ENCODE assay signal across 20 mouse cellular contexts in genomic region chr8:121224709-121225108, GRCm38 (mm10).
A peak's percentile ranks its signal among the peaks of the same experiment; 100 is the strongest.
DNase-seq lines count a peak whose midpoint lies in the region; ATAC-seq and TF ChIP-seq lines count a peak whose summit lies in the region.
"Had no signal": no experiment of that assay in that cellular context is flagged by ENCODE, and none has a peak within 500 bp of the region (broad histone marks: within the 10 kb centered on the region; RNA-seq: fewer than 3 reads in every experiment).

No protein-coding gene starts in this region.

- H3K4me3 ChIP-seq in CH12.LX (replicated peaks in 1 of 3; ENCODE audit: low read depth in 2 of 3, low read length in 2 of 3, poor library complexity in 1 of 3): no peak overlapping the region
- H3K4me3 ChIP-seq: forebrain, embryonic 13.5 days; hindbrain, embryonic 15.5 days had no signal

- peak; percentile 9 to 26; a peak in 1 of 4 replicates for ATAC-seq in hematopoietic stem cell, adult 5-6 weeks (replicated peaks in 1 of 2; ENCODE audit: insufficient read depth in 1 of 2, low FRiP score in 2 of 2, low TSS enrichment in 1 of 2, low read depth in 1 of 2, poor library complexity in 2 of 2, severe bottlenecking in 2 of 2)
- no peak for ATAC-seq in megakaryocyte-erythroid progenitor cell, adult 5-6 weeks (replicated peaks; ENCODE audit: low FRiP score, low TSS enrichment, poor library complexity, severe bottlenecking)
- ATAC-seq: CD4-positive, CD25-positive, alpha-beta regulatory T cell, adult 4 months; forebrain, embryonic 13.5 days; forebrain, postnatal 0 days; intestine, embryonic 16.5 days had no signal

- no peak for TF ChIP-seq EP300 in CH12.LX (IDR thresholded peaks at IDR 0.05; ENCODE audit: low read length)

- no peaks in the 10 kb centered on the region for H3K79me2 ChIP-seq in CH12.LX (replicated peaks; ENCODE audit: control insufficient read depth, extremely low read depth, insufficient read depth, poor library complexity, severe bottlenecking)

- peaks cover 82% of the 10 kb centered on the region for H3K27me3 ChIP-seq in CH12.LX (replicated peaks)

- TF ChIP-seq CTCF in CH12.LX (conservative IDR thresholded peaks at IDR 0.05 in 1 of 2, IDR thresholded peaks at IDR 0.05 in 1 of 2; ENCODE audit: low read depth in 2 of 2, low read length in 2 of 2): no peak

- H3K9ac ChIP-seq in CH12.LX (ENCODE audit: insufficient read depth, low read depth): no peak overlapping the region
- H3K9ac ChIP-seq: forebrain, embryonic 13.5 days; forebrain, postnatal 0 days; hindbrain, embryonic 15.5 days had no signal

- no peak overlapping the region for H3K27ac ChIP-seq in CH12.LX (ENCODE audit: insufficient read depth, low read depth)
- H3K27ac ChIP-seq: forebrain, embryonic 13.5 days; hindbrain, embryonic 15.5 days had no signal

- intact Hi-C loops in left cerebral cortex, postnatal 4 days (cut with DNase I): no loop called here

- no peak for TF ChIP-seq RAD21 in CH12.LX (IDR thresholded peaks at IDR 0.05; ENCODE audit: low read depth, low read length)

- no peak overlapping the region for H3K4me2 ChIP-seq in CH12.LX (ENCODE audit: insufficient read depth, low read depth, poor library complexity, severe bottlenecking)
- H3K4me2 ChIP-seq: forebrain, embryonic 13.5 days; hindbrain, embryonic 15.5 days had no signal

- no peaks in the 10 kb centered on the region for H3K4me1 ChIP-seq in CH12.LX (ENCODE audit: control insufficient read depth in 1 of 2, insufficient read depth in 2 of 2)

- in situ Hi-C loops in CH12.LX (cut with MboI; ENCODE audit: low pct_ligation_motif_present, low pct_unique_long_range_greater_than_20kb, low sequenced_read_pairs): no loop called here

- TF ChIP-seq POLR2A in CH12.LX (IDR thresholded peaks at IDR 0.05; ENCODE audit: low read depth, low read length): no peak

- no peaks in the 10 kb centered on the region for H3K36me3 ChIP-seq in CH12.LX (replicated peaks in 1 of 2; ENCODE audit: control insufficient read depth in 1 of 2, insufficient read depth in 1 of 2, low read length in 1 of 2)
- H3K36me3 ChIP-seq: hindbrain, embryonic 15.5 days had no signal

- dilution Hi-C loops in CH12.LX (cut with MboI; ENCODE audit: extremely low pct_ligation_motif_present, extremely low pct_unique_long_range_greater_than_20kb, low sequenced_read_pairs): no loop called here

- DNase-seq in embryo, embryonic 10 days (ENCODE audit: low spot score): peak; percentile 49
- DNase-seq in embryo, embryonic 10.5 days (ENCODE audit: low spot score): no peak
- DNase-seq in CH12.LX (ENCODE audit: extremely low read depth) (no peak), ZHBTc4 (ENCODE audit: low read depth, low spot score) (peak; percentile 56)
- no peak for DNase-seq in right cerebral cortex, postnatal 4 days
- no peak for DNase-seq in left cerebral cortex, postnatal 4 days
- DNase-seq: adrenal gland, postnatal 14 days; B cell, adult 2 months; cerebellum, adult 11-12 months; cerebellum, adult 9-10 months; cerebellum, postnatal 25 days; forebrain, postnatal 0 days; gastrocnemius, postnatal 14 days; heart, postnatal 14 days had no signal

- no peaks in the 10 kb centered on the region for H3K9me3 ChIP-seq in CH12.LX (replicated peaks; ENCODE audit: low read length)
- H3K9me3 ChIP-seq: forebrain, embryonic 13.5 days; hindbrain, embryonic 15.5 days had no signal

TF ChIP-seq in CH12.LX, 34 proteins besides CTCF, POLR2A, EP300 and RAD21:
- TF ChIP-seq MEF2A (IDR thresholded peaks at IDR 0.05; ENCODE audit: borderline replicate concordance, low read depth, low read length) (no peak), CHD1 (IDR thresholded peaks at IDR 0.05; ENCODE audit: low read depth, low read length) (no peak), CHD2 (IDR thresholded peaks at IDR 0.05; ENCODE audit: low read length) (peak; percentile 28; the same call in 1 of the 2 replicates)

Comparison
In these comparisons a context has a peak if more than half of its experiments do, and no peak if none do; other contexts are left out.
1. DNase-seq: peak in embryo, embryonic 10 days (single experiment) and ZHBTc4 (single experiment); none in embryo, embryonic 10.5 days (single experiment), CH12.LX (single experiment), right cerebral cortex, postnatal 4 days (single experiment) and left cerebral cortex, postnatal 4 days (single experiment).